Mouse (Mus musculus): ENCODE data around the gene Nr6a1. TPM values are rescaled to one million over a fixed set of nuclear protein-coding genes. Genes with fewer than 3 reads are reported as not detected.

Gene Nr6a1
- polyA plus RNA-seq, 1 experiment = 1.3 TPM

DNA sequence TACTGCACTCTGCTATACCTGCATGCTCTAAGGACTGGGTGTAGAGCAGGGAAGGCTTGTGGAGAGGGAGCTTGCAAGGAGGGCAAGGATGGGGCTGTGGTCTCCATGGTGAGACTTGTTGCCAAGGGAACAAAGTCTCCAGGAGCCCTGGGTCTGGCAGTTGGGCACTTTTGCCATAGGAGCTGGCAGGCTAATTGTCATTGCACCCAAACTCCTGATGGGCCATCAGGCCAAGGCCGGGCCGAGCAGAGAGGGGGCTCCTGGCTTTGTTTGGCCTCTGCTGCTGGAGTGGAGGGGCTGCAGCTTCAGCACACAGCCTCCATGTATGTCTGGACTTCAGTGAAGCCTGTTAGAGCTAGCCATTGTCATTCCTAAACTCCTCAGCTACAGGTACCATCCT lies 206.8 kb downstream of the Nr6a1 start:
- 87% methylated on average over 2 of the region's 2 CpGs for WGBS
- Histone ChIP-seq H3K4me3 (ENCODE audit: extremely low read depth, insufficient read depth, insufficient read length) (no peak overlapping the region), H3K27ac (ENCODE audit: insufficient read depth, low read length) (no peak overlapping the region), H3K27me3 (ENCODE audit: control insufficient read depth, insufficient read depth, low read length) (no peaks in the 10 kb centered on the region), H3K4me1 (ENCODE audit: control insufficient read depth, insufficient read depth, insufficient read length) (no peaks in the 10 kb centered on the region), H3K36me3 (ENCODE audit: control insufficient read depth, insufficient read depth, low read length) (no peaks in the 10 kb centered on the region)
- TF ChIP-seq CTCF (IDR thresholded peaks at IDR 0.05; ENCODE audit: extremely low read depth, insufficient read depth, insufficient read length, insufficient replicate concordance) (no peak), POLR2A (IDR thresholded peaks at IDR 0.05; ENCODE audit: low read depth, low read length) (no peak)
- no peak for DNase-seq (ENCODE audit: low read depth in 1 of 2, low spot score in 2 of 2)

DNA sequence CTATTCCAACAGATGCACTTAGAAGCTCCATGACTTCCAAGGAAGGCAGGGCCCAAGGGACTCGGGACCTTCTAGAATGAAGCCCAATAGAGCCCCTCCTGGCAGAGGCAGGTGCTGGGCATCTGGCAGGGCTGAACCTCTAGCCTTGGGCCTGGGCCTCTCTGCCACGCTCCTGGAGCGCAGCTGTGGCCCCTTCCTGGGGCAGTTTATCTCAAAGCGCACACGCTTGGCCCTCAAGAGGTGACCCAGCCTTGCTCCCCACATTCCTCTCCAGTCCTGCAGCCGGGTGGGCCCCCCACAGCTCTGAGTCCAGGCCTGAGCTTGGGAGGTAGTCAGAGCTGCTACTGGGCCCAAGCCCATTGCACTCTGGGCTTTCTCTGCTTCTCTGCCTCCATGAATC lies 208.1 kb downstream of the Nr6a1 start:
- Histone ChIP-seq H3K27ac (ENCODE audit: insufficient read depth, low read length) (no peak overlapping the region; the same call in 1 of the 2 replicates), H3K27me3 (ENCODE audit: control insufficient read depth, insufficient read depth, low read length) (no peaks in the 10 kb centered on the region), H3K4me3 (ENCODE audit: extremely low read depth, insufficient read depth, insufficient read length) (no peak overlapping the region), H3K4me1 (ENCODE audit: control insufficient read depth, insufficient read depth, insufficient read length) (no peaks in the 10 kb centered on the region), H3K36me3 (ENCODE audit: control insufficient read depth, insufficient read depth, low read length) (no peaks in the 10 kb centered on the region)
- 73% methylated on average over 6 of the region's 6 CpGs for WGBS
- TF ChIP-seq POLR2A (IDR thresholded peaks at IDR 0.05; ENCODE audit: low read depth, low read length) = no peak
- TF ChIP-seq CTCF (IDR thresholded peaks at IDR 0.05; ENCODE audit: extremely low read depth, insufficient read depth, insufficient read length, insufficient replicate concordance) = no peak
- no peak for DNase-seq (ENCODE audit: low read depth in 1 of 2, low spot score in 2 of 2)

DNA sequence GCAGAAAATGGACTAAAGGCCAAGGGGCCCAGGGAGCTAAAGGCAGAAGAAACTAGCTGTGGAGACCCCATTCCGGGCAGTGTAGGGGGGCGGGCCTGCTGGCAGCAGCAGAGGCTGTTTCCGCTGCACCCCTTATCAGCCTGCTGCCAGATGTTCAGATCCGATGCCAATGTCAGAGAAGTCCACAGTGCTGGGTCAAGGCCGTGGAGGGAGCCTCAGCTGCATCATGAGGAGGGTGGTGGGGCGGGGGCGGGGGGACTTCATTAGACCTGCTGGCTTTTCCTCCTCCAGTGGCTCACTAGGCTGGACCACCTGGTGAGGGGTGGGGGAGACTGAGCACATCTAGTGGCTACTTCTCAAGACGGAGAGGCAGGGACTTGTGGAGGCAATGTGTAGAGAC lies 208.8 kb downstream of the Nr6a1 start:
- H3K27me3 ChIP-seq (ENCODE audit: control insufficient read depth, insufficient read depth, low read length) = no peaks in the 10 kb centered on the region
- TF ChIP-seq CTCF (IDR thresholded peaks at IDR 0.05; ENCODE audit: extremely low read depth, insufficient read depth, insufficient read length, insufficient replicate concordance) (no peak), POLR2A (IDR thresholded peaks at IDR 0.05; ENCODE audit: low read depth, low read length) (no peak)
- no peak overlapping the region for H3K4me3 ChIP-seq (ENCODE audit: extremely low read depth, insufficient read depth, insufficient read length)
- WGBS = 47% methylated on average over 8 of the region's 8 CpGs
- no peak for DNase-seq (ENCODE audit: low read depth in 1 of 2, low spot score in 2 of 2)
- H3K4me1 ChIP-seq (ENCODE audit: control insufficient read depth, insufficient read depth, insufficient read length) = no peaks in the 10 kb centered on the region
- H3K27ac ChIP-seq (ENCODE audit: insufficient read depth, low read length) = 0 out of 2 replicates have a peak overlapping the region, but pooled peaks have one; percentile 31
- H3K36me3 ChIP-seq (ENCODE audit: control insufficient read depth, insufficient read depth, low read length) = no peaks in the 10 kb centered on the region

DNA sequence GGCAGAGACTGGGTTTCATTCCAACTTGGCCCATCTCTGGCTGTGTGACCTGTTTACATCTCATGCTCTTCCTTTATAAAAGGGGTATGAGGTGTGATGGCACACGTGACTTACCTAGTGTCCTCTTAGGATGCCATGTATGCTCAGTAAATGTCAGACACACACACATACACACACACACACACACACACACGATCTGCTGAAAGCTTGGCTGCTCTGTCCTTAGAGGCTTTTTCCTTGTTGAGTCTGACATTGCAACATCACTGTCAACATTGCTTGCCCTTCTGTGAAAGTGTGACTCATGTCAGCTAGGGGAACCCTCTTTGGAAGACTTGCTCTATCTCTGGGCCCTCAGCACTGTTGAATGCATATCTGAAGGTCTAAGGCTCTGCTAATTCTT lies 210.1 kb downstream of the Nr6a1 start:
- TF ChIP-seq CTCF (IDR thresholded peaks at IDR 0.05; ENCODE audit: extremely low read depth, insufficient read depth, insufficient read length, insufficient replicate concordance) = no peak
- TF ChIP-seq POLR2A (IDR thresholded peaks at IDR 0.05; ENCODE audit: low read depth, low read length) = no peak
- H3K36me3 ChIP-seq (ENCODE audit: control insufficient read depth, insufficient read depth, low read length) = no peaks in the 10 kb centered on the region
- 76% methylated on average over 2 of the region's 2 CpGs for WGBS
- H3K4me1 ChIP-seq (ENCODE audit: control insufficient read depth, insufficient read depth, insufficient read length) = no peaks in the 10 kb centered on the region
- H3K4me3 ChIP-seq (ENCODE audit: extremely low read depth, insufficient read depth, insufficient read length) = no peak overlapping the region
- no peak overlapping the region for H3K27ac ChIP-seq (ENCODE audit: insufficient read depth, low read length)
- H3K27me3 ChIP-seq (ENCODE audit: control insufficient read depth, insufficient read depth, low read length) = peaks cover 3% of the 10 kb centered on the region; the same call in 1 of the 2 replicates
- no peak for DNase-seq (ENCODE audit: low read depth in 1 of 2, low spot score in 2 of 2)

DNA sequence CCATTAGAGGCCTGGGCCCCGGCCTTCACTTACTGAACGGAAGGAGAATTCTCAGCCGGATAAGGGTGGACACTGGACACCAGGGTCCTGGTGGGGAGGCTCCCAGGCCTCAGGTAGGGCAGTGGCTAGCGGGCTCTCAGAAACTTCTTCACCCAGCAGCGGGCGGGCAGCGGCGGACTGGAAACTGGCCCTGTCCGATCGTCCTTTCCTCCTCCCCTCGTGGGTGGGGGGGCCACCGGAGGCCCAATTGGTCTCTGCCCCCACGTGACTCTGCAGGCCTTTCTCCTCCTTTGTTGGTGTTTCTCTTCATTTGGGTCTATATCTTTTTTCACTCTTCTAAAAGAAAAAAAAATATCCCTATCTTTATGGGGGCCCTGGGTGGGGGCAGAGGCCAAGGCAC lies 213.2 kb downstream of the Nr6a1 start, which contains the start of gene Nr5a1:
Nr5a1 (minus strand) TSS at position 219 of the 400 bp plus-strand sequence.
- H3K27ac ChIP-seq (ENCODE audit: insufficient read depth, low read length) = peak within 1 kb of the TSS; percentile 14; the same call in 1 of the 2 replicates
- peak within 1 kb of the TSS; percentile 34; the same call in 1 of the 2 replicates for H3K4me3 ChIP-seq (ENCODE audit: extremely low read depth, insufficient read depth, insufficient read length)
- TF ChIP-seq CTCF (IDR thresholded peaks at IDR 0.05; ENCODE audit: extremely low read depth, insufficient read depth, insufficient read length, insufficient replicate concordance) = no peak
- no peak for TF ChIP-seq POLR2A (IDR thresholded peaks at IDR 0.05; ENCODE audit: low read depth, low read length)
- peaks cover 17% of the 10 kb centered on the region for H3K27me3 ChIP-seq (ENCODE audit: control insufficient read depth, insufficient read depth, low read length)
- H3K36me3 ChIP-seq (ENCODE audit: control insufficient read depth, insufficient read depth, low read length) = no peaks in the 10 kb centered on the region
- no peaks in the 10 kb centered on the region for H3K4me1 ChIP-seq (ENCODE audit: control insufficient read depth, insufficient read depth, insufficient read length)
- 91% methylated on average over 13 of the region's 13 CpGs for WGBS
- no peak for DNase-seq (ENCODE audit: low read depth in 1 of 2, low spot score in 2 of 2)

DNA sequence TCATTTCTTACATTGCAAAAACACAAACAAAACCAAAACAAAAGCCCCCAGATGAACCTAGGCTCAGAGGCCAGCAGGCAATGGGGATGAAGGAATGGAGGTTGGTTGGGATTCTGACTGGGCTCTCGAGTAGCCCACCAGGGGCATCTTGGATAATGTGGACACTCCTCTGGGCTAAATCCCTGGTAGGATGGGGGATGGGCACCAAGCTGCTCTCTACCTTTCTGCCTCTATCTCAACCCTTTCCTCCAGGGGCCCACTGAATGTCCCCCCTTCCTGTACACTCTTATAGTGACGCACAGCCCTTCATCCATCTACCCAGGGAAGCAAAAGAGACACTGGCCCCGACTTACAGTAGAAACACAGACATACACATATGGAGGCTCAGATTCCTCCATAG lies 213.9 kb downstream of the Nr6a1 start:
- no peak for TF ChIP-seq CTCF (IDR thresholded peaks at IDR 0.05; ENCODE audit: extremely low read depth, insufficient read depth, insufficient read length, insufficient replicate concordance)
- no peak for TF ChIP-seq POLR2A (IDR thresholded peaks at IDR 0.05; ENCODE audit: low read depth, low read length)
- H3K4me1 ChIP-seq (ENCODE audit: control insufficient read depth, insufficient read depth, insufficient read length) = no peaks in the 10 kb centered on the region
- H3K4me3 ChIP-seq (ENCODE audit: extremely low read depth, insufficient read depth, insufficient read length) = peak overlapping the region; percentile 13; the same call in 1 of the 2 replicates
- no peaks in the 10 kb centered on the region for H3K36me3 ChIP-seq (ENCODE audit: control insufficient read depth, insufficient read depth, low read length)
- peak overlapping the region; percentile 14; the same call in 1 of the 2 replicates for H3K27ac ChIP-seq (ENCODE audit: insufficient read depth, low read length)
- peaks cover 18% of the 10 kb centered on the region for H3K27me3 ChIP-seq (ENCODE audit: control insufficient read depth, insufficient read depth, low read length)
- 72% methylated on average over 3 of the region's 3 CpGs for WGBS
- DNase-seq (ENCODE audit: low read depth in 1 of 2, low spot score in 2 of 2) = no peak

DNA sequence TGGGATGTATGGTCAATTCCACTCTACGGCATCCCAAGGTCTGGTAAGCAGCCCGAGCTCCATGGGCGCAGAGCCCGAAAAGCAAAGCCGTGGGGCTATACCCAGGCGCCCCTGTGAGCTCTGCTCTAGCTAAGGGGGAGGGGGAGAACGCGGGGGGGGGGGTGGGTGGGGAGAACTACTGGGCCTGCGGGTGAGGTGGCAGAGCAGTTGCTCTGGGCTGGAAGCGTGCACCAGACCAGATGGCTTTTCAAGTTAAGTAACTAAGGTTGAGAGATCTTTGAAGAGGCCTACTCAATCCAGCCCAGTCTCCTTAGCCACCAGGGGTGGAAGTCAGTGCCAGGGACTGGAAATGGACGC lies 214.7 kb downstream of the Nr6a1 start:
- Histone ChIP-seq H3K4me1 (ENCODE audit: control insufficient read depth, insufficient read depth, insufficient read length) (no peaks in the 10 kb centered on the region), H3K36me3 (ENCODE audit: control insufficient read depth, insufficient read depth, low read length) (no peaks in the 10 kb centered on the region), H3K4me3 (ENCODE audit: extremely low read depth, insufficient read depth, insufficient read length) (no peak overlapping the region), H3K27ac (ENCODE audit: insufficient read depth, low read length) (no peak overlapping the region), H3K27me3 (ENCODE audit: control insufficient read depth, insufficient read depth, low read length) (peaks cover 21% of the 10 kb centered on the region)
- 48% methylated on average over 11 of the region's 11 CpGs for WGBS
- TF ChIP-seq CTCF (IDR thresholded peaks at IDR 0.05; ENCODE audit: extremely low read depth, insufficient read depth, insufficient read length, insufficient replicate concordance) (no peak), POLR2A (IDR thresholded peaks at IDR 0.05; ENCODE audit: low read depth, low read length) (no peak)
- no peak for DNase-seq (ENCODE audit: low read depth in 1 of 2, low spot score in 2 of 2)
